Mouse (Mus musculus): ENCODE measurements around the gene Gm973.

DNA sequence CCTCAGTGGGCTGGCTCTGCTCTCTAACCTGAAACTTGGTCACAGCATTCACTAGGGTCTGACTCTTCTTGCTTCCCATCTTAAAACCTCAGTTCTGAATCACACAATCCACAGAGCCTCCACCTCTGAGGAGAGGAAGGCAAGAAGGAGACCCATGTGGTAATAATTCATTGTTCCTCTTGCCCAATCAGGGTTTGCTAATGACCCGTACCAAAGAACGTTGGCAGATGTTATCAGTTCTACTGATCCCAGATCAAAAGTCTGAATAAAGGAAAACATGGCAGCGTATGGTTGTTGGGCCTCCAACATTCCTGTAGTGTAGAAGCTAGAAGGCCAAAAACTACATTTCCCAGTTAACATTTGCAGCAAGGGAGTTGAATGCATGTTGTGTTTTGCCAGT, 55.4 kb downstream of the Gm973 start:
- TF ChIP-seq EP300 (IDR thresholded peaks at IDR 0.05) (no peak), CTCF (IDR thresholded peaks at IDR 0.05) (no peak)
